Mouse (Mus musculus) erythroblast, embryonic 14.5 days (primary cell): ENCODE measurements around the gene Ptprj.

Source experiments
- GATA1 ChIP-seq: IDR thresholded peaks from 2 replicates; pipeline ENCODE4 v1.6.1; 2012; ENCODE audit warnings: low read length, inconsistent platforms, mixed read lengths
- TAL1 ChIP-seq: IDR thresholded peaks from 3 replicates; pipeline ENCODE4 v1.6.1; 2012; ENCODE audit warnings: low read length, inconsistent platforms, mixed read lengths

- TF ChIP-seq TAL1 (no peak), GATA1 (no peak)
Measured at GRCm38 (mm10) chr2:90514969-90515368, 65.5 kb downstream of the Ptprj start.
